Comparison of ENCODE assay signal across 24 mouse cellular contexts in genomic region chr8:125905341-125905740, GRCm38 (mm10). TPM values are rescaled to one million over a fixed set of nuclear protein-coding genes. Genes with fewer than 3 reads are reported as not detected.
"Had no signal": no experiment of that assay in that cellular context is flagged by ENCODE, and none has a peak within 500 bp of the region (broad histone marks: within the 10 kb centered on the region; RNA-seq: fewer than 3 reads in every experiment).

No protein-coding gene starts in this region.

- H3K9me3 ChIP-seq: heart, embryonic 10.5 days; hindbrain, embryonic 12.5 days; intestine, embryonic 15.5 days; limb, embryonic 10.5 days had no signal

- ATAC-seq: hindbrain, embryonic 16.5 days; inflammation-experienced regulatory T-cells, adult 6 months; intestine, embryonic 15.5 days; intestine, postnatal 0 days had no signal

- DNase-seq: gastrocnemius, adult 2 months; gastrocnemius, postnatal 10 days; gastrocnemius, postnatal 25 days; heart, adult 18-20 months; heart, postnatal 10 days; heart, postnatal 4 days; kidney, adult 18-20 months; kidney, adult 8-10 months; kidney, postnatal 10 days; kidney, postnatal 25 days; kidney, postnatal 4 days had no signal

- H3K4me1 ChIP-seq: heart, embryonic 12.5 days had no signal

- H3K9ac ChIP-seq: heart, embryonic 12.5 days; hindbrain, embryonic 12.5 days; hindbrain, embryonic 14.5 days; intestine, embryonic 15.5 days; limb, embryonic 12.5 days had no signal

- H3K36me3 ChIP-seq: heart, embryonic 10.5 days; heart, embryonic 12.5 days; hindbrain, embryonic 10.5 days; hindbrain, embryonic 12.5 days; intestine, embryonic 15.5 days; limb, embryonic 10.5 days; limb, embryonic 12.5 days had no signal

- H3K4me2 ChIP-seq: heart, embryonic 12.5 days; hindbrain, embryonic 12.5 days; hindbrain, embryonic 14.5 days; intestine, embryonic 15.5 days; limb, embryonic 12.5 days had no signal

- H3K27ac ChIP-seq: gastrocnemius, adult 2 months; heart, embryonic 10.5 days; hindbrain, embryonic 10.5 days; hindbrain, embryonic 12.5 days; hindbrain, embryonic 14.5 days; intestine, embryonic 15.5 days; layer of hippocampus, adult 2 months; left cerebral cortex, adult 2 months; limb, embryonic 10.5 days; limb, embryonic 12.5 days had no signal

- H3K4me3 ChIP-seq: gastrocnemius, adult 2 months; heart, embryonic 10.5 days; heart, embryonic 12.5 days; hindbrain, embryonic 10.5 days; hindbrain, embryonic 12.5 days; intestine, embryonic 15.5 days; layer of hippocampus, adult 2 months; left cerebral cortex, adult 2 months; limb, embryonic 10.5 days; limb, embryonic 12.5 days had no signal

RNA-seq across cellular contexts. Expression of gene Map3k21, which starts 4.9 kb away (rescaled TPM):
- polyA plus RNA-seq: inflammation-experienced regulatory T-cells, adult 6 months had no signal

RNA-seq across cellular contexts. Expression of gene Pcnx2, which starts 7.2 kb away (rescaled TPM):
- polyA plus RNA-seq: limb, embryonic 10.5 days had no signal
